Mouse (Mus musculus): ENCODE measurements around the gene L2hgdh. TPM values are rescaled to one million over a fixed set of nuclear protein-coding genes. Genes with fewer than 3 reads are reported as not detected.

L2hgdh gene
- total and polyA plus RNA-seq, 2 experiments from 2014 or later: 8.5 to 13.3 TPM

DNA sequence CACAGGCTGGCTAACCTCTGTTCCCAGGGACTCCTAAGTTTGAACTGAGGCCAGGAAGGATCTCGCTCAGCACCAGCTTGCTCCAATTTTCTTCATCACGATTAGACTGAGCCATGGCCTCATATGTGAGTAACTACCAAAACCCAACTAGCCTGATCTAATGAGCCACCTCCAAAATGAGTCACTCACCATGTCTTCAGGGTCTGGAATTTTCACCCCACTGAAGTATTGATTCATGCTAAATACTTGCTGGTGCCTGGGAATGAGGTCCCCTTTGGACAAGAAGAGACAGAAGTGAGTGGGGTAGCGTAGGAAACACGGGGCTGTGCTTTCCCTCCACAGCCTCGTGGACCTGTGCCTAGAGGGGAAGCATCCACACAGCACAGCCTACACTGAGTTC is 29.3 kb upstream of the L2hgdh start:
- no peak overlapping the region for H3K4me3 ChIP-seq (ENCODE audit: low read depth, low read length)
- H3K36me3 ChIP-seq (ENCODE audit: insufficient read depth): no peaks in the 10 kb centered on the region
- TF ChIP-seq CTCF (IDR thresholded peaks at IDR 0.05; ENCODE audit: low read depth): no peak
- H3K9ac ChIP-seq: no peak overlapping the region
- H3K4me1 ChIP-seq (ENCODE audit: insufficient read depth): peaks cover 8% of the 10 kb centered on the region; the same call in 1 of the 2 replicates
- 78% methylated on average over 5 of the region's 5 CpGs for WGBS
- DNase-seq: no peak
- ATAC-seq: no peak
- no peak overlapping the region for H3K4me2 ChIP-seq (ENCODE audit: low read depth)
- no peak overlapping the region for H3K27ac ChIP-seq (ENCODE audit: low read depth, low read length)
- H3K27me3 ChIP-seq (ENCODE audit: insufficient read depth, low read length): no peaks in the 10 kb centered on the region
- no peaks in the 10 kb centered on the region for H3K9me3 ChIP-seq (ENCODE audit: low read length)

DNA sequence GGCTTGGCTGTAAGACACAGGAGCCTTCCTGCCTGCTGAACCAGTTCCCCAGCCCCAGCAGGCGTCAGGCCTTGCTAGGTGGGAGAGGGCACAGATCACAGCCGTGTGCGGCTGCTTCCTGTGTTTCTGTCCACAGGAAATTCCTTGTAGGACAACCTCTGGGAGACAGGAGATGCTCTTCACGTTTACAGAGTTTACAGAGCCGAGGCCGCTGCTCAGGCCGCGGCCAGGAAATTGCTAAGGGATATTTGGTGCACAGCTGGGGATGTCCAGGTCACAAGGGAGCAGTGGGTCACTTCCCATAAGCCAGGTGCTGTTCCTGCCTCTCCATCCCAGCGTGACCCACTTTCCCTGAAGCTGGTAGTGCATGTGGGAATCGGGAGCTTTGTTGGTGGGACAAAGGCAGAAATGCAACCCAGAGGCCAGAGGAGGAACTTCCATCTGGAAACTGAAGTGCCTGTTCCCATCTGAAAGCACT is 27.2 kb upstream of the L2hgdh start:
- WGBS: 54% methylated on average over 10 of the region's 10 CpGs
- Histone ChIP-seq H3K4me2 (ENCODE audit: low read depth) (no peak overlapping the region), H3K27ac (ENCODE audit: low read depth, low read length) (no peak overlapping the region), H3K4me1 (ENCODE audit: insufficient read depth) (no peaks in the 10 kb centered on the region), H3K36me3 (ENCODE audit: insufficient read depth) (no peaks in the 10 kb centered on the region), H3K27me3 (ENCODE audit: insufficient read depth, low read length) (no peaks in the 10 kb centered on the region), H3K9ac (no peak overlapping the region), H3K4me3 (ENCODE audit: low read depth, low read length) (no peak overlapping the region), H3K9me3 (ENCODE audit: low read length) (no peaks in the 10 kb centered on the region)
- ATAC-seq (peak; percentile 23; the same call in 1 of the 2 replicates), DNase-seq (no peak)
- 0 out of 2 replicates have a peak, but pooled peaks have one; percentile 4 for TF ChIP-seq CTCF (IDR thresholded peaks at IDR 0.05; ENCODE audit: low read depth)

DNA sequence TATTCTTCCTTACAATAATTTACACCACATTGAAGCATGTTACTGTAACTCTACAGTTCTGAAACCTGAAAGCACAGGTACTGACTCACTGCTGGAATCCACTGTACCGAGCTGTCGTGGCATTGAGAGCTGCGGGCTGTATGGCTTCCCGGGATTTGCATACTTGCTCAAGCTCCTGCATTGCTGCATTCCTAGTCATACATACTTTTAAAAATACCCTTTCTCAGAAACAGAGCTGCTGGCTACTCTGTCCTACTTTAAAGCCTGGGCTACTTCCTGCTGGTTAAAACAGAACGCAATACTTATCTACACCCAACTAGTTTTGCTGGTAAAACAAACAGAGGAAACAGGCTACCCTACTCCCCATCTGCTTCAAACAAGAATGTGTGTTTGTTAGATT is 19.5 kb upstream of the L2hgdh start:
- no peak overlapping the region for H3K9ac ChIP-seq
- no peak overlapping the region for H3K4me3 ChIP-seq (ENCODE audit: low read depth, low read length)
- TF ChIP-seq CTCF (IDR thresholded peaks at IDR 0.05; ENCODE audit: low read depth): no peak
- no peak for ATAC-seq
- no peak for DNase-seq
- WGBS: 90% methylated on average over 5 of the region's 5 CpGs
- H3K27me3 ChIP-seq (ENCODE audit: insufficient read depth, low read length): no peaks in the 10 kb centered on the region
- H3K9me3 ChIP-seq (ENCODE audit: low read length): no peaks in the 10 kb centered on the region
- no peaks in the 10 kb centered on the region for H3K36me3 ChIP-seq (ENCODE audit: insufficient read depth)
- no peak overlapping the region for H3K27ac ChIP-seq (ENCODE audit: low read depth, low read length)
- no peak overlapping the region for H3K4me2 ChIP-seq (ENCODE audit: low read depth)
- no peaks in the 10 kb centered on the region for H3K4me1 ChIP-seq (ENCODE audit: insufficient read depth)

DNA sequence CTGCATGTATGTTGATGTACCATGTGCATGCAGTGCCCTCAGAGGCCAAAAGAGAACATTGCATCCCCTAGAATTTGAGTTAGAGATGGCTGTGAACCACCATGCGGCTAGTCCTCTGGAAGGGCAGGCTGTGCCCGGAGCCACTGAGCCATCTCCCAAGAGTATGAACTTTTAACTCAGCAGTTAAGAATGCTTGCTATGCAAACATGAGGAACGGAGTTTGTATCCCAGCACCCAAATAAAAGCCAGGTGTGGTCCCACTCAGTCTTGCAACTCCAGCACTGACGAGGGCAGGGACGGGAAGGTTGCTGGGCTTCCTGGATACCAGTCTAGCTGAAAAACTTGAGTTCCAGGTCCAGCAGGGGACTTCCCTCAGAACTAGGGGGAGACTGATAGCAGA is 17.3 kb upstream of the L2hgdh start:
- Histone ChIP-seq H3K4me1 (ENCODE audit: insufficient read depth) (no peaks in the 10 kb centered on the region), H3K27me3 (ENCODE audit: insufficient read depth, low read length) (no peaks in the 10 kb centered on the region), H3K27ac (ENCODE audit: low read depth, low read length) (no peak overlapping the region), H3K36me3 (ENCODE audit: insufficient read depth) (no peaks in the 10 kb centered on the region), H3K9ac (no peak overlapping the region), H3K4me3 (ENCODE audit: low read depth, low read length) (no peak overlapping the region), H3K4me2 (ENCODE audit: low read depth) (no peak overlapping the region), H3K9me3 (ENCODE audit: low read length) (no peaks in the 10 kb centered on the region)
- peak; percentile 17; the same call in 1 of the 2 replicates for TF ChIP-seq CTCF (IDR thresholded peaks at IDR 0.05; ENCODE audit: low read depth)
- DNase-seq (no peak), ATAC-seq (no peak)
- 86% methylated on average over 5 of the region's 5 CpGs for WGBS

DNA sequence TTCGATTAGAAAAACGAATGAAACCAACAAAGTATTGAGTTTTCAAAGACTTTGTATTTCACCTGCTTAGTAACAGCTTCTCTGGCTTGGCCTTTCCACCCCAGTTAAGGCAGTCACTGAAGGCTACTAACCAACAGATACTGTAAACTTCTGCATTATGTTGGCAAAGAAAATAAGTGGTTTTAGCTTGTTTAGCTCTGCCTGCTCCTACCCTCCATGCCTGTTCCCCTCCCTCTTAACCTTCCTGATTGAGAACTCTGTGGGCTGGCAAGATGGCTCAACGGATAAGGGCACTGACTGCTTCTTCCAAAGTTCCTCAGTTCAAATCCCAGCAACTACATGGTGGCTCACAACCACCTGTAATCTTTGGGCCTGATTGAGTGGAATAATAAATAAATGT is 9.2 kb upstream of the L2hgdh start:
- Histone ChIP-seq H3K9me3 (ENCODE audit: low read length) (no peaks in the 10 kb centered on the region), H3K4me2 (ENCODE audit: low read depth) (no peak overlapping the region), H3K4me3 (ENCODE audit: low read depth, low read length) (no peak overlapping the region), H3K27ac (ENCODE audit: low read depth, low read length) (no peak overlapping the region), H3K36me3 (ENCODE audit: insufficient read depth) (no peaks in the 10 kb centered on the region), H3K4me1 (ENCODE audit: insufficient read depth) (no peaks in the 10 kb centered on the region), H3K27me3 (ENCODE audit: insufficient read depth, low read length) (no peaks in the 10 kb centered on the region), H3K9ac (no peak overlapping the region)
- DNase-seq (no peak), ATAC-seq (no peak)
- TF ChIP-seq CTCF (IDR thresholded peaks at IDR 0.05; ENCODE audit: low read depth): no peak
- 81% methylated on average over 3 of the region's 3 CpGs for WGBS

DNA sequence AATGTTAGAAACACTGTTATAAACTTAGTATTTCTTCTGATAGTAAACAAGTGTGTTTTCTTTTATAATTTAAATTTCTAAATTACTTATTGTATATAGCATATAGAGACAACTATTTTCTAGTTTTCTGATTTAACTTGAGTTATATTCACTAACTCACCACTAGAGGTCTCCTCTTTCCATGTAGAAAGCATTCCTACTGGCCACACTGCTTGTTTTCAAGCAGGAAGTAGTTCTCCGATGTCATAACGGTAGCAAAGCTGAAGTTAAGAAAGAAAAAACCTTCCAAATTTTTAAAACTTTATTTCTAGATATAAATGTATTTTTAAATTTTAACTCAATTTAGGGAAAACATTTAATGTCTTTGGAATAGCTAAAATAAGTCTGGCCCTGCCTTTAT is 8.8 kb upstream of the L2hgdh start:
- WGBS: under 1% methylated on average over 2 of the region's 2 CpGs
- ATAC-seq: peak; percentile 69
- no peaks in the 10 kb centered on the region for H3K9me3 ChIP-seq (ENCODE audit: low read length)
- no peak overlapping the region for H3K4me3 ChIP-seq (ENCODE audit: low read depth, low read length)
- no peaks in the 10 kb centered on the region for H3K4me1 ChIP-seq (ENCODE audit: insufficient read depth)
- no peak overlapping the region for H3K4me2 ChIP-seq (ENCODE audit: low read depth)
- H3K36me3 ChIP-seq (ENCODE audit: insufficient read depth): no peaks in the 10 kb centered on the region
- H3K27me3 ChIP-seq (ENCODE audit: insufficient read depth, low read length): no peaks in the 10 kb centered on the region
- peak; percentile 18 for DNase-seq
- no peak overlapping the region for H3K9ac ChIP-seq
- TF ChIP-seq CTCF (IDR thresholded peaks at IDR 0.05; ENCODE audit: low read depth): peak; percentile 76
- no peak overlapping the region for H3K27ac ChIP-seq (ENCODE audit: low read depth, low read length)

DNA sequence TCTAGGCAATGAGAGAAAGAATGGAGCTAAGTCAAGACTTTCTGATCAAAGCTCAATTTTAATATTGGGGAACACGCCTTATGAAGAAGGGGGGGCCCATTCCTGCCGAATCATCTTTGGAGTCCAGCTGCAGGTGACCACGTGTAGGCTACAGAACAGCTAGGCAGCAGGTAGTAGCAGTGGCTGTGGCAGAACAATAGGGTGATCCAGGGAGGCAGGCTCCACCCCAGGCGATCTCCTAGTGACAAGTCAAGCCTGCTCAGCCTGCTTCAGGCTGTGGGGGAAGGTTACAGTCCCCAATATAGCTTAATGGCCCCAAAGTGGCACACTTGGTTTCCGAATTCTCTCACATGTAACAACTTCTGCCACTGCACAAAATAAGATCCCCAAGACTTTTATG is 7.5 kb upstream of the L2hgdh start:
- Histone ChIP-seq H3K9ac (no peak overlapping the region), H3K27me3 (ENCODE audit: insufficient read depth, low read length) (no peaks in the 10 kb centered on the region), H3K4me3 (ENCODE audit: low read depth, low read length) (no peak overlapping the region), H3K4me2 (ENCODE audit: low read depth) (no peak overlapping the region), H3K27ac (ENCODE audit: low read depth, low read length) (no peak overlapping the region), H3K36me3 (ENCODE audit: insufficient read depth) (no peaks in the 10 kb centered on the region), H3K4me1 (ENCODE audit: insufficient read depth) (no peaks in the 10 kb centered on the region), H3K9me3 (ENCODE audit: low read length) (no peaks in the 10 kb centered on the region)
- no peak for DNase-seq
- no peak for TF ChIP-seq CTCF (IDR thresholded peaks at IDR 0.05; ENCODE audit: low read depth)
- no peak for ATAC-seq
- 47% methylated on average over 5 of the region's 5 CpGs for WGBS

Measured in forebrain, postnatal 0 days (tissue).